Mouse (Mus musculus) ES-Bruce4 (cell line): ENCODE results near the gene Bola3.

Experiments
- EP300 ChIP-seq: IDR thresholded peaks from 2 replicates; pipeline ENCODE4 v1.6.1; 2011; ENCODE audit warnings: low read depth, low read length; ENCODE audit not compliant: insufficient read depth
- POLR2A ChIP-seq: IDR thresholded peaks from one replicate; pipeline ENCODE4 v1.8.1; 2011; ENCODE audit warnings: low read length; ENCODE audit not compliant: insufficient read depth

DNA sequence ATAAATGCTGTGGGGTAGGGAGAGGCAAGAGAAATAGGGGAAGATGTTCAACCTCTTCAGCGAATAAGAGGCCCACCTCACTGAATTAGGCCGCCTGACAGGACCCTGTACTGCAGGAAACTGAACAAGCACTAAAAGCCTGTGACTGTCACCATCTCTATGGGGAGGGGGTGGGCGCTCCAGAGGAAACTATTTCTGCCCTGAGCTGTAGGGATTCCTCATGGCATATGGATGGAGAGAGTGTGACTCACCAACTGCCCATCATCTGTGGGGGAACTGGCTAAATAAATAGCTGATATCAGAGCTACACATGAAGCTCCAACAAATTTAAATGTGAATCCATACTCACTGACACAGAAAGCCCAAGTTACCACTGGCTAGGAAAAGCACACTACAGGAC lies 22.4 kb downstream of the Bola3 start:
- no peak for TF ChIP-seq POLR2A
- TF ChIP-seq EP300, result no peak
